Mouse (Mus musculus): ENCODE data around the gene Trim34a. TPM values are rescaled to one million over a fixed set of nuclear protein-coding genes. Genes with fewer than 3 reads are reported as not detected.
A peak's percentile ranks its signal among the peaks of the same experiment; 100 is the strongest.
"Not testable (repeated sequence)": the region's sequence is repeated elsewhere in the genome, so short reads cannot be mapped to it uniquely, and the experiment has no call there.

Trim34a gene
- polyA plus RNA-seq (2016; fragmentation: Nextera tagmentation; extraction: Ambion mirVana), result 0.31 and 0.91 TPM in 2 replicates

GRCm38 (mm10) chr7:104244287-104245181 lies at the start of gene Trim34a:
Gene Trim34a, plus strand, starts transcription at chr7:104244457.
- DNase-seq (ENCODE audit: low spot score), result peak; percentile 49
- Histone ChIP-seq H3K9me3 (replicated peaks) (no peaks in the 10 kb centered on the region), H3K27me3 (ENCODE audit: low read depth, poor library complexity, severe bottlenecking) (no peaks in the 10 kb centered on the region), H3K36me3 (no peaks in the 10 kb centered on the region), H3K4me3 (peak within 1 kb of the TSS; percentile 48), H3K27ac (peak within 1 kb of the TSS; percentile 83), H3K4me1 (peaks cover 6% of the 10 kb centered on the region; the same call in 1 of the 2 replicates)
- WGBS, result 10% methylated on average over 13 of the region's 13 CpGs

- H3K4me3 ChIP-seq, result no peak within 1 kb of the TSS
- no peaks in the 10 kb centered on the region for H3K36me3 ChIP-seq
- H3K9me3 ChIP-seq (replicated peaks), result no peaks in the 10 kb centered on the region
- WGBS, result 85% methylated on average over 6 of the region's 6 CpGs
- no peaks in the 10 kb centered on the region for H3K4me1 ChIP-seq
- no peak for DNase-seq (ENCODE audit: low spot score)
- H3K27me3 ChIP-seq (ENCODE audit: low read depth, poor library complexity, severe bottlenecking), result no peaks in the 10 kb centered on the region
- no peak within 1 kb of the TSS for H3K27ac ChIP-seq
Measured at GRCm38 (mm10) chr7:104195885-104196284, 48.4 kb upstream of the Trim34a start, which contains the start of gene Olfr649. Gene Olfr649, minus strand, starts transcription at chr7:104195985.

GRCm38 (mm10) chr7:104199822-104200221 lies 44.4 kb upstream of the Trim34a start:
- no peaks in the 10 kb centered on the region for H3K9me3 ChIP-seq (replicated peaks)
- no peak overlapping the region for H3K4me3 ChIP-seq
- 4% methylated on average over 5 of the region's 5 CpGs for WGBS
- no peak overlapping the region for H3K27ac ChIP-seq
- DNase-seq (ENCODE audit: low spot score), result peak; percentile 69
- H3K36me3 ChIP-seq, result no peaks in the 10 kb centered on the region
- H3K27me3 ChIP-seq (ENCODE audit: low read depth, poor library complexity, severe bottlenecking), result no peaks in the 10 kb centered on the region
- no peaks in the 10 kb centered on the region for H3K4me1 ChIP-seq

DNA sequence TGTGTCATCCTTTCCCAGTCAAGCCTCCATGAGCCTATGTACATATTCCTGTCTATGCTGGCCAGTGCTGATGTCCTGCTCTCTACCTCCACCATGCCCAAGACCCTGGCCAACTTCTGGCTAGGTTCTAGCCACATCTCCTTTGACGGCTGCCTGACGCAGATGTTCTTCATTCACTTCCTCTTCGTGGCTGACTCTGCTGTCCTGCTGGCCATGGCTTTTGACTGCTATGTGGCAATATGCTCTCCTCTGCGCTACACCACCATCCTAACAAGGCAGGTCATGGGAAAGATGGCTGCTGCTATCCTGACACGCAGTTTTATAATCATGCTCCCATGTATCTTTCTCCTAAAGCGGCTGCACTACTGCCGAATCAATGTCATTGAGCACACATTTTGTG lies 38.1 kb upstream of the Trim34a start:
- Histone ChIP-seq H3K27me3 (ENCODE audit: low read depth, poor library complexity, severe bottlenecking) (no peaks in the 10 kb centered on the region), H3K27ac (no peak overlapping the region), H3K4me1 (no peaks in the 10 kb centered on the region), H3K4me3 (no peak overlapping the region), H3K36me3 (no peaks in the 10 kb centered on the region), H3K9me3 (replicated peaks) (no peaks in the 10 kb centered on the region)
- 94% methylated on average over 7 of the region's 7 CpGs for WGBS
- DNase-seq (ENCODE audit: low spot score), result no peak

- no peak for DNase-seq (ENCODE audit: low spot score)
- Histone ChIP-seq H3K4me1 (peaks cover 9% of the 10 kb centered on the region; the same call in 1 of the 2 replicates), H3K36me3 (no peaks in the 10 kb centered on the region), H3K4me3 (no peak overlapping the region), H3K9me3 (replicated peaks) (no peaks in the 10 kb centered on the region), H3K27me3 (ENCODE audit: low read depth, poor library complexity, severe bottlenecking) (no peaks in the 10 kb centered on the region), H3K27ac (no peak overlapping the region)
- WGBS, result 52% methylated on average over 1 of the region's 1 CpGs
Measured at GRCm38 (mm10) chr7:104216011-104216535, 28.2 kb upstream of the Trim34a start.

GRCm38 (mm10) chr7:104217881-104218280 lies 26.4 kb upstream of the Trim34a start:
- DNase-seq (ENCODE audit: low spot score), result no peak
- Histone ChIP-seq H3K4me1 (peaks cover 9% of the 10 kb centered on the region; the same call in 1 of the 2 replicates), H3K27ac (no peak overlapping the region), H3K4me3 (no peak overlapping the region), H3K27me3 (ENCODE audit: low read depth, poor library complexity, severe bottlenecking) (no peaks in the 10 kb centered on the region), H3K9me3 (replicated peaks) (no peaks in the 10 kb centered on the region), H3K36me3 (no peaks in the 10 kb centered on the region)
- 72% methylated on average over 2 of the region's 2 CpGs for WGBS

GRCm38 (mm10) chr7:104218701-104219569 lies 25.3 kb upstream of the Trim34a start, which contains the start of gene Trim6:
Gene Trim6, plus strand, starts transcription at chr7:104218793.
- WGBS, result 2% methylated on average over 37 of the region's 37 CpGs
- Histone ChIP-seq H3K27ac (peak within 1 kb of the TSS; percentile 82), H3K27me3 (ENCODE audit: low read depth, poor library complexity, severe bottlenecking) (no peaks in the 10 kb centered on the region), H3K4me1 (peaks cover 9% of the 10 kb centered on the region; the same call in 1 of the 2 replicates), H3K9me3 (replicated peaks) (no peaks in the 10 kb centered on the region), H3K36me3 (no peaks in the 10 kb centered on the region), H3K4me3 (peak within 1 kb of the TSS; percentile 58)
- DNase-seq (ENCODE audit: low spot score), result peak; percentile 80

DNA sequence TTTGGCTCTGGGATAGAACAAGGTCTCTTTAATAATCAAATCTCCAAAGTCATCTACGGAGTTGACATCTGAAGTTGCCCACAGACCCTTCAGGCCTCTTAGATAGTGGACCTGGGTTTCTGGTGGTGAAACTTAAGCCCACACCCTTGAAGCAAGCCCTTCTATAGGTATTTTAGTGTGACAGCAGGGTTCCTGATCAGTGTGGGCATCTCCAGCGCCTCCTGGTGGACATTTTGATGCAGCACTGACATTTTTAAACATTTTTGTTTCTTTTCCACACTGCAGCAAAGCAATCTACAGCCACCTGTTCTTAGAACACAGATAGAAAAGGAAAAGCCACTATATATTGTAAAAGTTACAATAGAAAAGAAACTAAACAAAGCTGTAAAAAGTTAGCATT lies 13.1 kb upstream of the Trim34a start:
- Histone ChIP-seq H3K27me3 (ENCODE audit: low read depth, poor library complexity, severe bottlenecking) (no peaks in the 10 kb centered on the region), H3K27ac (no peak overlapping the region), H3K4me1 (no peaks in the 10 kb centered on the region), H3K36me3 (peaks cover 2% of the 10 kb centered on the region; the same call in 1 of the 2 replicates), H3K9me3 (replicated peaks) (no peaks in the 10 kb centered on the region), H3K4me3 (no peak overlapping the region)
- WGBS, result 39% methylated on average over 2 of the region's 2 CpGs
- DNase-seq (ENCODE audit: low spot score), result peak; percentile 39

DNA sequence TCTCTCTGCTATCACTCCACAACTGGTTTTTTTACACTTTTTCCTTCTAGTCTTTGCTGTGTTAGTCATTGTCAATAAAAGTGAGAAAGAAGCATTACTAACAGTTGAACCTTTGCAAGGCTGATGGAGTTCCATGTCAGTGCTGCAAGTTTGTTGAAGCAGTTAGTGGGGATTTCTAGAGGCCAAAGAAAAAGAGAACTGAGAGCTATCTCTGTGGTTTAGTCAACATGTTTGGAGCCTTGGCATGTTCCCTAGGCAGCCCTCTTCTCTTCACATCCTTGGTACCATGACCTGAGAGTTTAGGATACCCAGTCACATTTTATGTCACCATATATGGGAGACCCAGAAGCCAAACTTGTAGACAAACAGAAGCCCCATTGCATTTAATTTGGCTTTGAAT lies 3.4 kb upstream of the Trim34a start:
- peaks cover 6% of the 10 kb centered on the region; the same call in 1 of the 2 replicates for H3K4me1 ChIP-seq

GRCm38 (mm10) chr7:104243616-104244015 lies 641 bp upstream of the Trim34a start:
- Histone ChIP-seq H3K9me3 (replicated peaks) (no peaks in the 10 kb centered on the region), H3K27ac (no peak overlapping the region), H3K4me3 (no peak overlapping the region), H3K4me1 (peaks cover 6% of the 10 kb centered on the region; the same call in 1 of the 2 replicates), H3K27me3 (ENCODE audit: low read depth, poor library complexity, severe bottlenecking) (no peaks in the 10 kb centered on the region), H3K36me3 (no peaks in the 10 kb centered on the region)
- DNase-seq (ENCODE audit: low spot score), result no peak
- WGBS, result 56% methylated on average over 1 of the region's 1 CpGs

More for the DNA sequence above, 3.4 kb upstream of the Trim34a start:
- Histone ChIP-seq H3K27me3 (ENCODE audit: low read depth, poor library complexity, severe bottlenecking) (no peaks in the 10 kb centered on the region), H3K36me3 (no peaks in the 10 kb centered on the region), H3K9me3 (replicated peaks) (no peaks in the 10 kb centered on the region), H3K27ac (no peak overlapping the region), H3K4me3 (no peak overlapping the region)
- no peak for DNase-seq (ENCODE audit: low spot score)

GRCm38 (mm10) chr7:104260380-104260779 lies 16.1 kb downstream of the Trim34a start:
- WGBS, result 94% methylated on average over 4 of the region's 4 CpGs
- not testable (repeated sequence) for H3K36me3 ChIP-seq; H3K9me3 ChIP-seq (replicated peaks)

DNA sequence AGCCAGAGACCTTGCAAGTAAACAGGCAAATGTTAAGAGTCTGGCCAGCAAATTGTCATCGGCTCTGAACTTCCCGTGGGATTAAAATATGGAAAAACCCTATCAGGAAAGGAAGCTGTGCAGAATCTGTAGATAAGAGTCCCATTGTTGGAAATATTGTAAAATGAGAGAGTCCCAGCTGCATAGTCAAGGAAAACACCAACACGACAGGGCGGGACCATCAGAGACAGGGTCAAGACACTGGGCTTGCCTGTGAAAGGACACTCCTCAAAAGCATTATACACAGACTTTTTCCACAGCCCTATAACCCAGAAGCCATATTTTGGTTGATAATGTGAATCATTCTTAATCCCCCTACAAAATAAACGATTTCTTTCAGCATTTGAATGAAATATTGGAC lies 21.1 kb downstream of the Trim34a start:
- not testable (repeated sequence) for DNase-seq (ENCODE audit: low spot score); H3K36me3 ChIP-seq; H3K4me1 ChIP-seq; H3K9me3 ChIP-seq (replicated peaks); H3K27ac ChIP-seq; H3K27me3 ChIP-seq (ENCODE audit: low read depth, poor library complexity, severe bottlenecking); H3K4me3 ChIP-seq
- 94% methylated on average over 5 of the region's 5 CpGs for WGBS

More at GRCm38 (mm10) chr7:104260380-104260779, 16.1 kb downstream of the Trim34a start:
- not testable (repeated sequence) for H3K27ac ChIP-seq; DNase-seq (ENCODE audit: low spot score); H3K27me3 ChIP-seq (ENCODE audit: low read depth, poor library complexity, severe bottlenecking); H3K4me1 ChIP-seq; H3K4me3 ChIP-seq
